Mouse (Mus musculus) CH12.LX (cell line): Measurements from ENCODE around the gene Sipa1l3.

Experiments
- CHD2 ChIP-seq: IDR thresholded peaks from 2 replicates; pipeline ENCODE4 v1.6.1; 2011; ENCODE audit warnings: low read length, improper control_type of control experiment
- CTCF ChIP-seq, 2 experiments: IDR thresholded peaks in 1 of 2; conservative IDR thresholded peaks in 1 of 2; 2 replicates each; pipeline ENCODE4 v1.5.1; 2011 to 2012; ENCODE audit warnings: low read depth in 2 of 2, low read length in 2 of 2, improper control_type of control experiment in 1 of 2, inconsistent platforms in 1 of 2, mild to moderate bottlenecking in 1 of 2, moderate library complexity in 1 of 2
- EP300 ChIP-seq: IDR thresholded peaks from 2 replicates; pipeline ENCODE4 v1.6.1; 2011; ENCODE audit warnings: low read length, improper control_type of control experiment
- MAFK ChIP-seq: IDR thresholded peaks from 2 replicates; pipeline ENCODE4 v1.6.1; 2011; ENCODE audit warnings: low read length, improper control_type of control experiment; ENCODE audit not compliant: insufficient replicate concordance
- MYC ChIP-seq: IDR thresholded peaks from 2 replicates; pipeline ENCODE4 v1.6.1; 2011; ENCODE audit warnings: low read depth, mild to moderate bottlenecking, improper control_type of control experiment, low read length
- POLR2A ChIP-seq: IDR thresholded peaks from 2 replicates; pipeline ENCODE4 v1.6.1; 2011; ENCODE audit warnings: low read depth, mild to moderate bottlenecking, improper control_type of control experiment, low read length
- SMC3 ChIP-seq: IDR thresholded peaks from 2 replicates; pipeline ENCODE4 v1.6.1; 2011; ENCODE audit warnings: low read depth, low read length, improper control_type of control experiment
- TCF12 ChIP-seq: IDR thresholded peaks from 2 replicates; pipeline ENCODE4 v1.6.1; 2014; ENCODE audit warnings: low read depth, mild to moderate bottlenecking, inconsistent platforms, low read length, improper control_type of control experiment

GRCm38 (mm10) chr7:29304463-29305262 lies 213.8 kb downstream of the Sipa1l3 start:
- TF ChIP-seq CTCF (conservative IDR thresholded peaks at IDR 0.05 in 1 of 2, IDR thresholded peaks at IDR 0.05 in 1 of 2; ENCODE audit: low read depth in 2 of 2, low read length in 2 of 2) (no peak), POLR2A (no peak), SMC3 (no peak), CHD2 (no peak), TCF12 (no peak), MAFK (no peak), MYC (no peak), EP300 (no peak)
